In the genomic region with DNA sequence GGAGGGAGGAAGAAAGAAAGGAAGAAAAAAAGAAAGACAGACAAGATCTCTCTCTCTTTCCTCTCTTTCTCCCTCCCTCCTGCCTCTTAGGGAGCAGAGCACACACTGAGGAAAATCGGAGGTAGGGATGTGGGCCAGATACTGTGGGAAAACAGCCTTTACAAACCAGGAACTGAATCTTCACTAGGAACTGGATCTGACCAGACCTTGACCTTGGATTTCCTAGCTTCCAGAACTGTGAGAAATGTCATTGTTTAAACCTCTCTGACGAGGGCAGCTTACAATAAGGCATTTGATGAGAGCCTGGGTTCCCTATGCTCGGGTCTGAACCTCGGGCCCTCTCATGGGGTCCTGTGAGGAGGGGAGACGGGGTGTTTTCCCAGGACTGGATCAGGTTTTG, we compare ENCODE assay signal across 15 mouse cellular contexts.
"Had no signal": no experiment of that assay in that cellular context is flagged by ENCODE, and none has a peak within 500 bp of the region (broad histone marks: within the 10 kb centered on the region; RNA-seq: fewer than 3 reads in every experiment).

No protein-coding gene starts in this region.

- H3K9me3 ChIP-seq: neural tube, embryonic 15.5 days; stomach, embryonic 15.5 days had no signal

- H3K4me1 ChIP-seq: neural tube, embryonic 15.5 days; stomach, embryonic 15.5 days had no signal

- H3K27ac ChIP-seq: neural tube, embryonic 15.5 days; stomach, embryonic 15.5 days; stomach, postnatal 0 days had no signal

- H3K4me3 ChIP-seq: neural tube, embryonic 15.5 days; stomach, embryonic 15.5 days had no signal

- H3K9ac ChIP-seq: neural tube, embryonic 15.5 days; stomach, embryonic 15.5 days had no signal

- H3K4me2 ChIP-seq: neural tube, embryonic 15.5 days; stomach, embryonic 15.5 days had no signal

- H3K36me3 ChIP-seq: neural tube, embryonic 15.5 days; stomach, embryonic 15.5 days had no signal

- H3K27me3 ChIP-seq: stomach, embryonic 15.5 days had no signal

- DNase-seq: retina, postnatal 1 day; right cerebral cortex, adult 18-20 months; right cerebral cortex, postnatal 14 days; right cerebral cortex, postnatal 25 days; right cerebral cortex, postnatal 4 days; spleen, adult 18-20 months; thymus, adult 18-20 months; thymus, adult 2 months; thymus, postnatal 14 days; thymus, postnatal 25 days; thymus, postnatal 36 days; thymus, postnatal 4 days had no signal
